Mouse (Mus musculus) liver, postnatal 0 days (tissue): ENCODE measurements around the gene Asb8.

ENCODE experiments used
- CTCF ChIP-seq: sonication (generic); IDR thresholded peaks from 2 replicates; pipeline ENCODE4 v1.5.1; 2016; ENCODE audit warnings: antibody characterized with exemption, low read depth
- EP300 ChIP-seq: IDR thresholded peaks from 2 replicates; pipeline ENCODE4 v1.6.1; 2016; ENCODE audit warnings: antibody characterized with exemption, low read depth, mild to moderate bottlenecking

DNA sequence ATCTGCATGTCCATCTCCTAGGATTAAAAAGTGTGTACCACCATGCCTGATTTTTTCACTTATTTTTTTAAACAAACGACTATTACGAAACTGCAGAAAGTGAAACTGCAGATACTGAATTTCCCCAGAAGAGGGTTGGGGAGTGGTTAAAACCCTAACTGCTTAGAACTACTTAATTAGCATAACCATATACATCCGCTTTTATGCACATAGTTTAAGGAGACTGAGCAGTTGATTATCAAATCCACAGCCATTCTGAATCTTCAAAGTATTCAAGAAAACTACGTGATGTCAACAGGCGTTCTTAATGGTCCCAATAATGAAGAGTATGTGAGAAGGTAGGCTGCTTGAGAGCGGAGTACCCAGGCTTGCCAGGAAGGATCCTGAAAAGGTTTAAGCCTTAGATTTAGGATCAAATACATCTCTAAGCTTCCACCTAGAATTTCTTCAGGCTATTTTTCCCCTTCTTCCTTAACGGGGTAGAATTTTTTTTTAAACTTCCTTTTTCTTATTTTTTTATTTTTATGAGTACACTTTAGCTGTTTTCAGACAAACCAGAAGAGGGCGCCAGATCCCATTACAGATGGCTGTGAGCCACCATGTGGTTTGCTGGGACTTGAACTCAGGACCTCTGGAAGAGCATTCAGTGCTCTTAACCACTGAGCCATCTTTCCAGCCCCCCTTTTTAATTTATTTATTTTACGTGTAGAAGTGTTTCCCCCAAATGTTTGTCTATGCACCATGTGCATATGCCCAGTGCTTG, 75.8 kb downstream of the Asb8 start:
- TF ChIP-seq CTCF (peak; percentile 70), EP300 (no peak)
